Mouse (Mus musculus): ENCODE measurements at regions not wholly inside any gene's neighbourhood (a gene's known extent, or its start where the extent isn't known, plus 50 kb on each side); places are given as distances from the start of the nearest gene placed in this dataset.

DNA sequence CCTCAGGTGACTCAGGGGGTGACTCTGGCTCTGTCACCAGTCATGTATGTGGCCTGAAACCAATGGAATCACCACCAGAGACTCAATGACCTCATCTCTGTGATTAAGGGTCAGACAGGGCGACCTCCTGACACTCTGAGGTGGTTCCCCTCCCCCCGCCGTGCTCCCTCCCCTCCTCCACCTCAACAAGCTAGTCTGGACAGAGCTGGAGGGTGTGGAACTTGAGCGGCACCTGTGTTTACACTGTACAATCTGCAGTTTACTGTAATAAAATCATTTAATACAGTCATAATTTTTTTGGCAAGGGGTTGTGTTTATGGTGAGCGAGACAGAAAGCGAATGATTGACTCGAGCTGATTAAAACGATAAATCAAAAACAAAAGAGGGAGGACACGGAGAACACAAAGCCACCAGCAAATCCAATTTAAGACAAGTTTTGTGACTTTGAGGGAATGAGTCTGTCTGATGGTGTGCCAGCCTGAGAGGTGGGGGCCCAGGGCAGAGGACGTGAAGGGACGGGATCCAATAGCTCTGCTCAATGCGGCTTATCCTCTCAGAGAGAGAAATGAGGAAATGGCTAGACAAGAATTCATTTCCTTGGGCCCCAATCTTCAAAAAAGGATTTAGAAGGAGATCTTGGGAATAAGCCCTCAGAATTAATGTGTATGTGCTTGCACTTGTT, 122.4 kb upstream of the Zfp703 start:
- TF ChIP-seq CTCF (IDR thresholded peaks at IDR 0.05; ENCODE audit: control insufficient read depth, insufficient read depth, insufficient read length) (no peak), MAX (IDR thresholded peaks at IDR 0.05) (no peak), MYOG (IDR thresholded peaks at IDR 0.05; ENCODE audit: control insufficient read depth, extremely low read depth, insufficient read length) (no peak), CEBPB (IDR thresholded peaks at IDR 0.05; ENCODE audit: low read depth) (no peak), FOSL1 (IDR thresholded peaks at IDR 0.05; ENCODE audit: insufficient read depth, low read length, poor library complexity, severe bottlenecking) (no peak), MYOD1 (IDR thresholded peaks at IDR 0.05; ENCODE audit: control insufficient read depth, insufficient read length, low read depth) (peak; percentile 42)

Measured in C2C12 (cell line).